Mouse (Mus musculus): ENCODE data around the gene Rnf208.
"Not testable (repeated sequence)": the region's sequence is repeated elsewhere in the genome, so short reads cannot be mapped to it uniquely, and the experiment has no call there.

Gene Rnf208

DNA sequence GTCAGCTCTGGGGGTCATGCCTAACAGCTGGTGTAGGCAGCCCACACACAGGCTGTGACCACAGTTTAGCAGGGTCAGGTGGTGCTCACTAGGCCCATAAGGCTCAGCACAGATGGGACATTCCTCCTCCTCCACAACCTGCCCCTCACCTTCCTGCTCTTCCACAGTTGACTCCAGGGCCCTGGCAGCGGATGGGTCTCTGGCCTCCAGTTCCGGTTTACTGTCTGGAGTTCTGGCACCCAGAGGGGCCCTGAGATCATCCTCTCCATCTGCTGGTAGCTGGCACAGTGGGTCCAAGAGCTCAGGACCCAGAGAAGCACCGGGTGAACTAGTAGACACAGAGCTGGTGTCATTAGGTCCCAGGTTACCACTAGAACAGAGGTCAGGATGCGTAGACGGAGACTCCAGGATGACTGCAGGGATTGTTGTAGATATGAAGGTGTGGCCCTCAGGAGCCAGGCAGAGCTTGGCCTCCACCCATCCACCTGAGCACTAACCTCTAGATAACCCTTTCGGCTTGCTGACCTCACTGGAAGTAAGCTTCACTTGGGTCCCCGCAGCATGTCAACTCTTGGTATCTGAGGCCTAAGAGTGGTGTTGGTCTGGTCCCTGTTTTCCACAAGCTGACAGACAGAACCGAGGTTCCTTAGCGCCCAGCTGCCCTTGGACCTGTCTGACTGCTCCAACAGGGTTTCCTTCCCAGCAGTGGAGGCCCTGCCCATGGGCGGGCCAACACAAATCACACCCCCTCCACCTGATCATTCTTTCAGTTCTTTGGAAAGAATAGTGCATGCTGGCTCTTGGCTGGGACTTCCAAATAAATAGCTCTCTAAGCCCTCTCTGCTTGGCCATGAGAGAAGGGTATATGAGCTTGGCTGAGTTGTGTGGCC, 4.4 kb downstream of the Rnf208 start, which contains the start of gene AL732309.1:
Gene AL732309.1 (minus strand): TSS at position 681 of the 890 bp plus-strand sequence.
- DNase-seq, result no peak

- no peak for DNase-seq
Measured at GRCm38 (mm10) chr2:25252331-25252730, 10.3 kb downstream of the Rnf208 start.

DNA sequence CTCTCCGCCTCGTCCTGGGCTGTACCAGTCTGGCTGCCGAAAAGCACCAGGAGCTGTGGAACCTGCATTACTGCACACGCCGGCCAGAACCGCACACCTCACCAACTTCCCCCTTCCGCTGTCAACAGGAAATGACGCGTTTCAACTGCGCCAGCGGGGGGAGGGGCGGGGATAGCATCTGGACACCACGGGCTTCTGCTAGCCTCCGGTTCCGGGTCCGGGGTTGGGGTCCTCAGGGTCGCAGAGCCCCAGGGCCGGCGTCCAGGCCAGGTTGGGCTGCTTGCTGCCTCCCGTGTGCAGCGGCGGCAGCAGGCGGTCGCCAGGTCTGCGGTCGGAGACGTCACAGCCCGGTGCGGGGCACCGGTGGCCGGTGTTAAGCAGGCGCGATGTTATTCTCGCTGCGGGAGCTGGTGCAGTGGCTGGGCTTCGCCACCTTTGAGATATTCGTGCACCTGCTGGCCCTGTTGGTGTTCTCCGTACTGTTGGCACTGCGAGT, 13.3 kb downstream of the Rnf208 start, which contains the start of gene Tmem203:
Gene Tmem203 (plus strand): TSS at position 156 of the 496 bp plus-strand sequence.
- DNase-seq, result peak; percentile 90

DNA sequence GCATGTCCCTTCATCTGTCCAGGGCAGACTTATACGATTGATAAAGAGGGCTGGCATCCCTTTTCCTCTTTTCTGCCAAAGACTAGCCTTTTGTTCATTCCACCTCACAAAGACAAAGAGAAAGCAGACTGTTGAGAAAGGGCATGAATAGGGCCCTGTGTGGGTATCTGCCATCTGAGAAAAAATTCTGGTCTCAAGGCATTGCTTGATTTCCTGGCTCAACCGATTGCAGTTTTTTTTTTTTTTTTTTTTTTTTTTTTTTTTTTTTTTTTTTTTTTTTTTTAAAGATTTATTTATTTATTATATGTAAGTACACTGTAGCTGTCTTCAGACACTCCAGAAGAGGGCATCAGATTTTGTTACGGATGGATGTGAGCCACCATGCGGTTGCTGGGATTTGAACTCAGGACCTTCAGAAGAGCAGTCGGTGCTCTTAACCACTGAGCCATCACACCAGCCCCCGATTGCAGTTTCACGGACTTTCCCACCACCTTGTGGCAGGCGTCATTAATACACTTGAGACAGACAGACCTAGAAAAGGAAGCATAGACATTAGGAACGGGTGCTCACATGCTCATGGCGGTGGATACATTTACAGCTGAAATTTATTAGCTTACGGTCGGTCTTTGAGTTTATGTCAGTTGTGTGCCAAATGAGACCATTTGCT, 14.5 kb downstream of the Rnf208 start:
- not testable (repeated sequence) for DNase-seq

DNA sequence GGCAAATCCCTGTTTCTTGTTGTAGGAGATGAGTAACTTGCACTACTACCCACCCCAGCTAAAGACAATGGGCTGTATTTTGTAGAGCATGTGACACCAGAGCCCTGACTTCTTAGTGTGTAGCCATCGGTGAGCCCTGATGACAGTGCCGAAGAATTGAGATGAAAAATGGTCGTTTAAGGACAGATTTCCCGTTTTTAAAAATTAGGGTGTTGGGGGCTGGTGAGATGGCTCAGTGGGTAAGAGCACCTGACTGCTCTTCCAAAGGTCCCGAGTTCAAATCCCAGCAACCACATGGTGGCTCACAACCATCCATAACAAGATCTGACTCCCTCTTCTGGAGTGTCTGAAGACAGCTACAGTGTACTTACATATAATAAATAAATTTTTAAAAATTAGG, 15.2 kb downstream of the Rnf208 start:
- DNase-seq, result not testable (repeated sequence)

DNA sequence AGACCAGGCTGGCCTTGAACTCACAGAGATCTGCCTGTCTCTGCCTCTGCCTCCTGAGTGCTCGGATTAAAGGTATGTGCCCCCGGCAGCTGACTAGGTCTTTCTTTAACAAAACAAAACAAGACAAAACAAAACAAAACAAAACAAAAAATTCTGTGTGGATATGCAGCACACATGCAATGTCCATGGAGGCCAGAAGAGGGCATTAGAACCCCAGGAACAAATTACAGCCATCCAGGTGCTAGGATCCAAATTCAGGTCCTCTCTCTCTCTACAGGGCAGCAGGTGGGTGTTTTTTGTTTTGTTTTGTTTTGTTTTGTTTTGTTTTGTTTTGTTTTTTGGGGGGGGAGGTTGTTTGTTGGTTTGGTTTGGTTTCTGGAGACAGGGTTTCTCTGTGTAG, 16.8 kb downstream of the Rnf208 start:
- no peak for DNase-seq

- DNase-seq, result no peak
Measured at GRCm38 (mm10) chr2:25261870-25262269, 19.8 kb downstream of the Rnf208 start.

GRCm38 (mm10) chr2:25262291-25262767, 20.3 kb downstream of the Rnf208 start, which contains the start of gene Tprn:
Tprn (plus strand) TSS chr2:25262618.
- peak; percentile 87 for DNase-seq

DNA sequence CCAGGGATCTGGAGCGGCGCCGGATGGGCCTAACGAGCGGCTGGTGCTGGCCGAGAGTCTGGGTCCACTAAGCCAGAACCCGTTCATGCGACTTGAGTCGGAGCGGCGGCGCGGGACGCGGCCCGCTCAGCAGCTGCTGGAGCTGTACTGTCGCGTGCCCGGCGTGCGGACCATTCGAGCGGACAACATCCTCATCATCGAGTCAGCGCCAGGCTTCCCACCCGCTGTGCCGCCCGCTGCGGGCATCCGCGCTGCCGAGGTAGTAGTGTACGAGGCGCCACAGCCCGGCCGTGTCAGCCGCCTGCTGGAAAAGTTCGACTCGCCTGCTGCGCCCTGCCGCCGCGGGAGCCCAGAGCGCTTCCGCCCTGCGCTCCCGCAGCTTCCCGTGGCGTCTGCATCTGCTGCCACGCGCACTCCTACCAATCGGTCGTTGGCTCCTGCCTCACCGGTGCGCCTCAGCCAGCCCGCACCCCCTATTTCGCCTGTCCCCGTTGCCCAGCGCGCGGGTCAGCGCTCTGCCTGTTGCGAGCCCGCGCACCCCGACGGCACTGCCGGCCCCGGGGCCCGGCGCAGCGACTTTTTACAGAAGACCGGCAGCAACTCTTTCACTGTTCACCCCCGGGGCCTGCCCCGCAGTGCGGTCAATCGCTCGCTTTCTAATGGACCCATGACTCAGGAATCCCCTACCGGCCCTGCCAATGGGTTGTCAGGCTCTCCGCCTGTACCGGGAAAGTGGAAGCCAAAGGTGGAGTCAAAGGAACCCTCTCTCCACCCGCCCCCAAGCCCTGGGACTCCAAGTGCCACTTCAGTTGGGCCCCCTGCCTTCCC, 21.0 kb downstream of the Rnf208 start:
- DNase-seq, result no peak

GRCm38 (mm10) chr2:25263623-25264285, 21.7 kb downstream of the Rnf208 start:
- no peak for DNase-seq

DNA sequence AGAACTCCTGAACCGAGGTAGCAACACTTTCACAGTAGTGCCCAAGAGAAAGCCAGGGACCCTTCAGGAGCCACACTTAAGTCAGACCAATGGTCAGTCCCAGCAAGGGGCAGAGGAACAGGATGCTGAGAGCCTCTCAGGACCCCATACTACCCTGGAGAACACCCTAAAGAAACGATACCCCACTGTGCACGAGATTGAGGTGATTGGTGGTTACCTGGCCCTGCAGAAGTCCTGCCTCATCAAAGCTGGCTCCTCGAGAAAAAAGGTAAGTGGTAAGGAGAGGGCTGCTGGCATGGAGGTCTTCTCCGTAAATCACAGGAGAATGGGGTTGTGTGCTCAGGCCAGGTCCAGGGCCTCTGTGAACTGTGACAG, 22.2 kb downstream of the Rnf208 start:
- no peak for DNase-seq

- no peak for DNase-seq
Measured at GRCm38 (mm10) chr2:25264851-25265250, 22.8 kb downstream of the Rnf208 start.

GRCm38 (mm10) chr2:25265897-25266656, 24.0 kb downstream of the Rnf208 start:
- no peak for DNase-seq

- DNase-seq, result no peak
Measured at GRCm38 (mm10) chr2:25266720-25267119, 24.7 kb downstream of the Rnf208 start.

- no peak for DNase-seq
Measured at GRCm38 (mm10) chr2:25267241-25267640, 25.2 kb downstream of the Rnf208 start.

DNA sequence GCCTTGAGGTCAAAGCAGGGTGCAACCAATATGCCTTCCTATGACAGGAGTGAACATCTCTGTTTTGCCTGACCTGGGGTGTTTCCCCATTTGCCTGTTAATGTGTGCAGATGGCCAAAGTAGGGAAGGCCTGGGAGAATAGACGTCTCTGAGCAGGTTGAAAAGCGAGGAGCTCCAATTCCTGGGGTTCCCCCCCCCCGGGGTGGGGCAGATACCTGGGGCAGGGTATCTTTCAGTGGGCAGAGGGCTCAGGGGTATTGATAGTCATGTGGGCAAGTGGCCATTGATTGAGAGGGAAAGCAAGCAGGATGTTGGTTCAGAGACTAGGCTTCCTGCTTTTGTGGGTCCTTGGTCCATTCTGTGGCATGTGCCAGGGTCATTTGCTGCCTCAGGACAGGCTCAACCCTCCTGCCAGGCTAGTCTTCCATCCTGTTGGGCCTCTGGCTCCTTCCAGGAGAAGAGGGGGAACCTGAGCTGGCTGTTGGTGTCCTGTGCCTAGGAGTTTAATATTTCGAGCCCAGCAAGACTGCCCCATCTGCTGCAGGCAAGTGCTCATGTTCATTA, 25.8 kb downstream of the Rnf208 start:
- DNase-seq, result no peak

- DNase-seq, result peak; percentile 97
Measured at GRCm38 (mm10) chr2:25271827-25272511, 29.9 kb downstream of the Rnf208 start, which contains the start of the genes Ssna1 and Anapc2. Ssna1 (minus strand) TSS chr2:25272438. Anapc2 (plus strand) TSS chr2:25272478.

- DNase-seq, result no peak
Measured at GRCm38 (mm10) chr2:25272515-25272914, 30.5 kb downstream of the Rnf208 start.

DNA sequence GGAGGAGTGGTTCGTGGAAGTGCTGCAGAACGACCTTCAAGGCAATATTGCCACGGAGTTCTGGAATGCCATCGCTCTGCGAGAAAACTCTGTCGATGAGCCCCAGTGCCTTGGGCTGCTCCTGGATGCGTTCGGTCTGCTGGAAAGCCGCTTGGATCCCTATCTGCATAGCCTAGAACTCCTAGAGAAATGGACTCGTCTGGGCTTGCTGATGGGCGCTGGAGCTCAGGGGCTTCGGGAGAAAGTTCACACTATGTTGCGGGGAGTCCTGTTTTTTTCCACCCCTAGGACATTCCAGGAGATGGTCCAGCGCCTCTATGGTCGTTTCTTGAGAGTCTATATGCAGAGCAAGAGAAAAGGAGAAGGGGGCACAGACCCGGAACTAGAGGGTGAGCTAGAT, 31.0 kb downstream of the Rnf208 start:
- DNase-seq, result no peak
